Mouse (Mus musculus): ENCODE data around the gene Csrnp1. TPM values are rescaled to one million over a fixed set of nuclear protein-coding genes. Genes with fewer than 3 reads are reported as not detected.

Gene Csrnp1
- total and polyA plus RNA-seq, 2 experiments from 2014 or later = 2.7 to 10.9 TPM

GRCm38 (mm10) chr9:119991310-119991709 is 6.9 kb upstream of the Csrnp1 start:
- Histone ChIP-seq H3K27ac (ENCODE audit: low read depth, low read length) (no peak overlapping the region), H3K9ac (no peak overlapping the region), H3K36me3 (ENCODE audit: insufficient read depth) (no peaks in the 10 kb centered on the region), H3K27me3 (ENCODE audit: insufficient read depth, low read length) (no peaks in the 10 kb centered on the region), H3K4me1 (ENCODE audit: insufficient read depth) (no peaks in the 10 kb centered on the region), H3K4me3 (ENCODE audit: low read depth, low read length) (no peak overlapping the region), H3K9me3 (ENCODE audit: low read length) (no peaks in the 10 kb centered on the region), H3K4me2 (ENCODE audit: low read depth) (no peak overlapping the region)
- no peak for TF ChIP-seq CTCF (IDR thresholded peaks at IDR 0.05; ENCODE audit: low read depth)
- ATAC-seq (no peak), DNase-seq (no peak)
- WGBS = 11% methylated on average over 5 of the region's 5 CpGs

- no peak overlapping the region for H3K4me2 ChIP-seq (ENCODE audit: low read depth)
- H3K4me1 ChIP-seq (ENCODE audit: insufficient read depth) = no peaks in the 10 kb centered on the region
- no peaks in the 10 kb centered on the region for H3K9me3 ChIP-seq (ENCODE audit: low read length)
- DNase-seq = no peak
- no peak overlapping the region for H3K4me3 ChIP-seq (ENCODE audit: low read depth, low read length)
- TF ChIP-seq CTCF (IDR thresholded peaks at IDR 0.05; ENCODE audit: low read depth) = no peak
- no peak overlapping the region for H3K27ac ChIP-seq (ENCODE audit: low read depth, low read length)
- ATAC-seq = no peak
- no peak overlapping the region for H3K9ac ChIP-seq
- no peaks in the 10 kb centered on the region for H3K27me3 ChIP-seq (ENCODE audit: insufficient read depth, low read length)
- 49% methylated on average over 7 of the region's 7 CpGs for WGBS
- H3K36me3 ChIP-seq (ENCODE audit: insufficient read depth) = no peaks in the 10 kb centered on the region
Observed at GRCm38 (mm10) chr9:119988304-119988703, 3.8 kb upstream of the Csrnp1 start.

- DNase-seq = no peak
- WGBS = 79% methylated on average over 10 of the region's 10 CpGs
Observed at GRCm38 (mm10) chr9:119985881-119986574, 1.6 kb upstream of the Csrnp1 start.

DNA sequence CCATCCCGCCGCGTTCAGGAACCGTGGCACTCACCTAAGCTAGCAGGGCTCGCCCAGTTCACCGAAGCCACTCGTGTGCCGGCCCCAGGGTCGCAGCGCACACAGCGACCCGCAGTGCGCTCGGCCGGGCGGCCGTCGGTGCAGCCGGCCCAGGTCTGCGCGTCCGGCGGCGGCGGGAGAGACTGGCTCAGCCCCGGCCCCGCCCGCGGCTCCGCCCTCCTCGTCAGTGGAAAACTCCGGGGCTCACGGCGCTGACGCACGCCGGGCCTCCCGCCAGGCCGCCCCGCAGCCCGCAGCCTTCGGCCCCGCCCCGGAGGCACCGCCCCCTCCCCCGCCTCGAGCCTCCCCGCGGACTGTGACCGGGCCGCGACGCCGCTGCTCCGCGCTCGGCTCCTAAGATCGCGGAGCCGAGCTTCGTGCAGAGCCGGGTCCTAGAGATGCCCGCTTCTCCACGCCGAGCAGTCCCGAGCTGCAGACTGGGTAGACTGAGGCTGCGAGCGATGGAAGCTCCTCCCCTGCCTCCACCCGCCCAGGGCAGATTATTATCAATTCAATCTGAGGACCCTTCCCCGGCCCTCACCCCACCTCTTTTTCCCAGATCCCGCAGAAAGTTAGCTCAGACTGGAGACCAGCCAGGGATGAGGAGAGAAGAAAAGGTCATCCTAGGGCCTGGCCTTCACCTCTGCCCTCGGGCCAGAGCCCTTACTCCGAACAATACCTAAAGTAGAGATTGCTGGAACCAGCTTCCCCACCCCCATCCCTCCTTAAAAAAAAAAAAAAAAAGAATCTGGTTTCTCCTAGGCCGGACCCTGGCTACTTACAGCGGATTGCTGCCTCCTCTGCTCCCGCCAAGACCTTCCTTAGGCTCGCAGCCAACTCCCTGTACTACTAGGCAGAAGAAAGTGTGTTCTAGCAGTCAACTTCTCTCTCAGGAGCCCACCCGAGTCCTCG is 598 bp downstream of the Csrnp1 start:
- peak; percentile 71 for ATAC-seq
- Histone ChIP-seq H3K36me3 (ENCODE audit: insufficient read depth) (no peaks in the 10 kb centered on the region), H3K4me1 (ENCODE audit: insufficient read depth) (peaks cover 7% of the 10 kb centered on the region; the same call in 1 of the 2 replicates), H3K4me3 (ENCODE audit: low read depth, low read length) (peak overlapping the region; percentile 64), H3K27me3 (ENCODE audit: insufficient read depth, low read length) (0 out of 2 replicates have a peak, but pooled peaks cover 2% of the 10 kb centered on the region), H3K9me3 (ENCODE audit: low read length) (no peaks in the 10 kb centered on the region), H3K4me2 (ENCODE audit: low read depth) (peak overlapping the region; percentile 89), H3K9ac (peak overlapping the region; percentile 55), H3K27ac (ENCODE audit: low read depth, low read length) (0 out of 2 replicates have a peak overlapping the region, but pooled peaks have one; percentile 35)
- DNase-seq = peak; percentile 77
- WGBS = 3% methylated on average over 58 of the region's 79 CpGs
- no peak for TF ChIP-seq CTCF (IDR thresholded peaks at IDR 0.05; ENCODE audit: low read depth)

More at GRCm38 (mm10) chr9:119985881-119986574, 1.6 kb upstream of the Csrnp1 start:
- H3K4me1 ChIP-seq (ENCODE audit: insufficient read depth) = peaks cover 7% of the 10 kb centered on the region; the same call in 1 of the 2 replicates
- 0 out of 2 replicates have a peak, but pooled peaks cover 2% of the 10 kb centered on the region for H3K27me3 ChIP-seq (ENCODE audit: insufficient read depth, low read length)
- no peak overlapping the region for H3K4me3 ChIP-seq (ENCODE audit: low read depth, low read length)
- H3K9ac ChIP-seq = no peak overlapping the region
- H3K9me3 ChIP-seq (ENCODE audit: low read length) = no peaks in the 10 kb centered on the region
- H3K36me3 ChIP-seq (ENCODE audit: insufficient read depth) = no peaks in the 10 kb centered on the region
- no peak for ATAC-seq
- H3K27ac ChIP-seq (ENCODE audit: low read depth, low read length) = no peak overlapping the region
- no peak overlapping the region for H3K4me2 ChIP-seq (ENCODE audit: low read depth)
- TF ChIP-seq CTCF (IDR thresholded peaks at IDR 0.05; ENCODE audit: low read depth) = no peak

DNA sequence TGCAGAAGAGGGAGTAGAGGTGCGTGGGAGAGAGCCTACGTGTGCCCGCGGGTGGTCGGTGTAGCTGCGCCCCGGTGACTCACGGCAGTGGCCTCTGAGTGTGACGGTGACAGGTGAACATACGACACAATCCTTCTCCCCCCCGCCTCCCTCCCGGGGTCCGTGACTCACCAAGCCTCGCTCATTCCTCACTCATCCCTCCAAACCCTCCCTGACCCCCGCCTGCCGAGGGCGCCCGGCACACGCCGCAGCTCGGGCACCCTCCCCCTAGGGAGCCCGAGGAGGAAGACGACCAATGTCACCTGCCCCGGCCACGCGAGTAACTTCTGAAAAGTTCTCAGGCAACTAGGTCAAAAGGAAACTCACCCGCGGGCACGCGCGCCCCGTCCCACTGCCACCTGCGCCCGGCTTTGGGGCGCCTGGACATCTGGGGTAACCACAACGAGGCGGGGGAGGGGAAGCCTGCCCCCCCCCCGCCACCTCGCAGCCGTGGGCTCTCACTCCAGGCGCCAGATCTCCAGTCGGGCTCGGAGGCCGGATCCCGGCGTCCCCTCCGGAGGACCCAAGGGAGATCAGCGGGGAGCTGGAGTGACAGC is 1.4 kb downstream of the Csrnp1 start:
- no peak for TF ChIP-seq CTCF (IDR thresholded peaks at IDR 0.05; ENCODE audit: low read depth)
- Histone ChIP-seq H3K36me3 (ENCODE audit: insufficient read depth) (no peaks in the 10 kb centered on the region), H3K9me3 (ENCODE audit: low read length) (no peaks in the 10 kb centered on the region), H3K27ac (ENCODE audit: low read depth, low read length) (no peak overlapping the region), H3K4me3 (ENCODE audit: low read depth, low read length) (peak overlapping the region; percentile 64), H3K4me1 (ENCODE audit: insufficient read depth) (peaks cover 7% of the 10 kb centered on the region; the same call in 1 of the 2 replicates), H3K9ac (peak overlapping the region; percentile 55), H3K4me2 (ENCODE audit: low read depth) (peak overlapping the region; percentile 89), H3K27me3 (ENCODE audit: insufficient read depth, low read length) (0 out of 2 replicates have a peak, but pooled peaks cover 2% of the 10 kb centered on the region)
- DNase-seq (no peak), ATAC-seq (no peak)
- 2% methylated on average over 45 of the region's 48 CpGs for WGBS

DNA sequence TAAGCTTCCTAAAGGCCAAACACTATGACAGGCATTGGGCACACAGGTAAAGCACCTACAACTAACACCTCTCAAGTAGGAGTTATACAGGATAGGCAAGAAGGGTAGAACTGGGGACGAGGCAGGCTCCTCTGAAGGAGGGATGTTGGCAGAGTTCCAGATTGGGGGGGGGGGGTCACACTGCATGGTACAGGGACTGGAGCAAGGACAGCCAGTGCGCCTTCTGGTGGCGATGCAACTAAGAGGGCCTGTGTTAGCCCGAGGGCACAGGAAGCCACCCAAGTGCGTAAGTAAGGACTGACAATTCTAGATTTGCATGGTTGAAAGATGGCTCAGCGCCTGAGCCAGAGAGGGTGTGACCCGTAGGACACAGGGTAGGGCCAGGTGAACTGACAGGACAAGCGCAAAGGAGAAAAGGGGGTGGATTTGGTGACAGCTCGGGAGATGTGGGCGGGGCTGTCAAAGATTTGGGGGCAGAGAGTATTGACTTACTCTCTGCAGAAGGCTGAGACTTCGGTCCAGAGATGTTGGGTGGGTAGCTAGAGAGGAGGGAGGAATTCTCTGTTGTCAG is 2.1 kb downstream of the Csrnp1 start:
- ATAC-seq = peak; percentile 44
- H3K9ac ChIP-seq = peak overlapping the region; percentile 55; the same call in 1 of the 2 replicates
- H3K27ac ChIP-seq (ENCODE audit: low read depth, low read length) = no peak overlapping the region
- DNase-seq = peak; percentile 32
- H3K27me3 ChIP-seq (ENCODE audit: insufficient read depth, low read length) = 0 out of 2 replicates have a peak, but pooled peaks cover 2% of the 10 kb centered on the region
- 5% methylated on average over 11 of the region's 11 CpGs for WGBS
- peaks cover 7% of the 10 kb centered on the region; the same call in 1 of the 2 replicates for H3K4me1 ChIP-seq (ENCODE audit: insufficient read depth)
- H3K4me3 ChIP-seq (ENCODE audit: low read depth, low read length) = peak overlapping the region; percentile 64
- H3K9me3 ChIP-seq (ENCODE audit: low read length) = no peaks in the 10 kb centered on the region
- peak overlapping the region; percentile 89 for H3K4me2 ChIP-seq (ENCODE audit: low read depth)
- peak; percentile 60 for TF ChIP-seq CTCF (IDR thresholded peaks at IDR 0.05; ENCODE audit: low read depth)
- H3K36me3 ChIP-seq (ENCODE audit: insufficient read depth) = no peaks in the 10 kb centered on the region

Measured in forebrain, postnatal 0 days (tissue).